Mouse (Mus musculus) kidney, postnatal 0 days (tissue): Measurements from ENCODE around the gene Nfic. TPM values are rescaled to one million over a fixed set of nuclear protein-coding genes. Genes with fewer than 3 reads are reported as not detected.
A peak's percentile ranks its signal among the peaks of the same experiment; 100 is the strongest.

ENCODE experiments used
- ATAC-seq: fragments of 200-750 bp; cut with Nextera tagmentation; replicated peaks from 2 replicates; pipeline ENCODE4 v1.8.0; 2017; ENCODE audit warnings: low read depth, moderate number of reproducible peaks, moderate TSS enrichment, moderate library complexity; ENCODE audit not compliant: low FRiP score
- DNase-seq: peaks from one replicate; pipeline ENCODE4 v3.0.0-alpha.2; 2016; ENCODE audit warnings: low spot score
- H3K27ac ChIP-seq: fragments of 300-500 bp; sonication (generic); 2 replicates; pipeline ENCODE4 v1.5.1; 2014; ENCODE audit warnings: mild to moderate bottlenecking
- H3K27me3 ChIP-seq: fragments of 300-500 bp; sonication (generic); 2 replicates; pipeline ENCODE4 v1.6.1; 2014; ENCODE audit warnings: low read length, mixed read lengths; ENCODE audit not compliant: insufficient read depth
- H3K36me3 ChIP-seq: fragments of 300-500 bp; sonication (generic); 2 replicates; pipeline ENCODE4 v1.6.1; 2014; ENCODE audit warnings: low read length, mixed read lengths; ENCODE audit not compliant: insufficient read depth
- H3K4me1 ChIP-seq: fragments of 300-500 bp; sonication (generic); replicated peaks from 2 replicates; pipeline ENCODE4 v1.6.1; 2014; ENCODE audit warnings: antibody characterized with exemption, low read length, mixed read lengths; ENCODE audit not compliant: insufficient read depth
- H3K4me2 ChIP-seq: fragments of 300-500 bp; sonication (generic); 2 replicates; pipeline ENCODE4 v1.6.1; 2014; ENCODE audit warnings: mild to moderate bottlenecking, low read length, moderate library complexity, mixed read lengths
- H3K4me3 ChIP-seq: fragments of 300-500 bp; sonication (generic); replicated peaks from 2 replicates; pipeline ENCODE4 v1.5.1; 2014; ENCODE audit warnings: low read depth, low read length
- H3K9ac ChIP-seq: fragments of 300-500 bp; sonication (generic); 2 replicates; pipeline ENCODE4 v1.6.1; 2014; ENCODE audit warnings: low read depth, low read length
- H3K9me3 ChIP-seq: fragments of 300-500 bp; sonication (generic); replicated peaks from 2 replicates; pipeline ENCODE4 v1.6.1; 2016; ENCODE audit warnings: low read length, inconsistent platforms, mixed read lengths
- CTCF ChIP-seq: IDR thresholded peaks from 2 replicates; pipeline ENCODE4 v1.5.1; 2016; ENCODE audit warnings: antibody characterized with exemption, low read depth, mild to moderate bottlenecking, moderate library complexity
- WGBS: fragments of 180-500 bp; shearing (Covaris S2); extraction: QIAGEN DNeasy Blood & Tissue Kit; methylation state at CpG from one replicate; pipeline ENCODE4 v1.1.7; 2014; 5-methylcytosine and 5-hydroxymethylcytosine counted together
- polyA plus RNA-seq: library from polyadenylated mRNA; unstranded; fragments of >200 nt; fragmentation: Nextera tagmentation; extraction: Ambion mirVana; gene quantifications from 2 replicates; pipeline ENCODE4 v1.2.1, GENCODE M21; 2015

Nfic gene
- polyA plus RNA-seq, 1 experiment from 2014 or later, result 62.3 TPM

DNA sequence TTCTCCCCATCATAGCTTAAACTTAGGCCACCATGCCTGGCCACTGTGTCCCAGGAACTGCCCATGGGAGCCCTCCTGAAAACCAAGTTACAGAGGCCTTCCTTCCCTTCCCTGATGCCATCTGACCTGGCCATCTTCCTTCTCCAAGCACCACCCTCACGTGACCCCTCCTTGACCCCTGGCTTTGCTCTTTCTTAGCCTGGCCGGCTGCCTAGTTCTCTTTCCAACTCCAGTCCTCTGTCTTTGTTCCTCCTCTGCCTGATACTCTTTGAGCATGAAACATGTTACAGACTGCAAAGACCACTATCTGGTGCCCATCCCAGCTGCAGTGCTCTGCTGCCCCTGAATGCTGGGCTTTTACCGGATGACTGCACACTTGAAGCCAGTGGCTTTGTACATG is 66.1 kb downstream of the Nfic start:
- Histone ChIP-seq H3K27me3 (no peaks in the 10 kb centered on the region), H3K9ac (0 out of 2 replicates have a peak overlapping the region, but pooled peaks have one; percentile 18), H3K4me1 (peaks cover 28% of the 10 kb centered on the region), H3K27ac (0 out of 2 replicates have a peak overlapping the region, but pooled peaks have one; percentile 6), H3K4me2 (no peak overlapping the region), H3K9me3 (no peaks in the 10 kb centered on the region), H3K36me3 (peaks cover 20% of the 10 kb centered on the region; the same call in 1 of the 2 replicates), H3K4me3 (no peak overlapping the region)
- WGBS, result 43% methylated on average over 3 of the region's 3 CpGs
- no peak for TF ChIP-seq CTCF
- no peak for ATAC-seq
- no peak for DNase-seq

GRCm38 (mm10) chr10:81388505-81389055 is 66.9 kb downstream of the Nfic start, which contains the start of gene Gm48552:
Gm48552 (plus strand) TSS chr10:81389005.
- ATAC-seq (no peak), DNase-seq (no peak)
- H3K36me3 ChIP-seq, result peaks cover 20% of the 10 kb centered on the region; the same call in 1 of the 2 replicates
- H3K9ac ChIP-seq, result 0 out of 2 replicates have a peak within 1 kb of the TSS, but pooled peaks have one; percentile 18
- H3K27me3 ChIP-seq, result no peaks in the 10 kb centered on the region
- WGBS, result 64% methylated on average over 5 of the region's 5 CpGs
- H3K4me3 ChIP-seq, result no peak within 1 kb of the TSS
- peaks cover 25% of the 10 kb centered on the region for H3K4me1 ChIP-seq
- no peaks in the 10 kb centered on the region for H3K9me3 ChIP-seq
- H3K27ac ChIP-seq, result 0 out of 2 replicates have a peak within 1 kb of the TSS, but pooled peaks have one; percentile 6
- H3K4me2 ChIP-seq, result no peak within 1 kb of the TSS
- no peak for TF ChIP-seq CTCF

DNA sequence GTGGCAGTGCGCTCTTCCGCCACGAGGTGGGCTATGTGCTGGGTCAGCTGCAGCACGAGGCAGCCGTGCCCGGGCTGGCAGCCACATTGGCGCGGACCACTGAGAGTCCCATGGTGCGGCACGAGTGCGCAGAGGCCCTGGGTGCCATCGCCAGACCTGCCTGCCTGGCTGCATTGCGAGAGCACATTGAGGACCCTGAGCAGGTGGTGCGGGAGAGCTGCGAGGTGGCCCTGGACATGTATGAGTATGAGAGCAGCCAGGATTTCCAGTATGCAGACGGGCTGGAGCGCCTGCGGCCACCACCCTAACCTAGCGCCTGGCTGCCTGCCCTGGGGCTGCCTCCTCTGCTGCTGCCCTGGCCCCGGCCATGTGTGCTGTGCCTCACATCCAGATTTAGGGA is 67.7 kb downstream of the Nfic start:
- H3K4me1 ChIP-seq, result peaks cover 19% of the 10 kb centered on the region; the same call in 1 of the 2 replicates
- TF ChIP-seq CTCF, result no peak
- H3K4me2 ChIP-seq, result no peak overlapping the region
- no peak overlapping the region for H3K27ac ChIP-seq
- H3K36me3 ChIP-seq, result peaks cover 20% of the 10 kb centered on the region; the same call in 1 of the 2 replicates
- DNase-seq, result no peak
- no peak for ATAC-seq
- no peaks in the 10 kb centered on the region for H3K27me3 ChIP-seq
- H3K9ac ChIP-seq, result no peak overlapping the region
- H3K9me3 ChIP-seq, result no peaks in the 10 kb centered on the region
- no peak overlapping the region for H3K4me3 ChIP-seq
- 96% methylated on average over 20 of the region's 20 CpGs for WGBS

DNA sequence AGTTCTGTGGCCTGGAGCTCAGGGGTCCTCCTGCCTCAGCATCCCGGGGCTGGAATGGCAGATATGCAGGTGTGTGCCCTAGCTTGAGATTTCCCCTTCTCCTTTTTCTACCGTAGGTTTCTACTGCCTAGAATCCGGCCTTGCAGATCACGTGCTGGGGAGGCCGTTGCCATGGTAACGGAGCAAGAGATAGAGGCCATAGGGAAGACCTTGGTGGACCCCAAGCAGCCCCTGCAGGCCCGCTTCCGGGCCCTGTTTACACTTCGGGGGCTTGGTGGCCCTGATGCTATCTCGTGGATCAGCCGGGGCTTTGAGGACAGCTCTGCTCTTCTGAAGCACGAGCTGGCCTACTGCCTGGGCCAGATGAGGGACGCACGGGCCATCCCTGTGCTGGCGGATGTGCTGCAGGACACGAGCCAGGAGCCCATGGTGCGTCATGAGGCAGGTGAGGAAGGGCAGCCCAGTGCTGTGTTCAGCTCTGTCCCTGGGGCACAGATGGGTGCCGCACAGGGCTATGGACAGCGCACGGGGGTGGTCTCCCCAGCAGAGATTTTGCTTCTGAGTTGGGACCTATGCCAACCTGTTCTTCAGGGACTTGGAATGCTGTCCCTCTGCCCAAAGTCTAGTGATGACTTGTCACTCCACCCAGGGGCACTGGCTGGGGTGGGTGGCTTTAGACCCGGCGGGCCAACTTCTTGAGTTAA is 69.7 kb downstream of the Nfic start:
- TF ChIP-seq CTCF, result no peak
- no peak overlapping the region for H3K4me3 ChIP-seq
- peaks cover 20% of the 10 kb centered on the region; the same call in 1 of the 2 replicates for H3K36me3 ChIP-seq
- H3K27ac ChIP-seq, result peak overlapping the region; percentile 90; the same call in 1 of the 2 replicates
- H3K27me3 ChIP-seq, result no peaks in the 10 kb centered on the region
- no peaks in the 10 kb centered on the region for H3K9me3 ChIP-seq
- DNase-seq, result no peak
- ATAC-seq, result no peak
- 76% methylated on average over 22 of the region's 22 CpGs for WGBS
- peaks cover 19% of the 10 kb centered on the region; the same call in 1 of the 2 replicates for H3K4me1 ChIP-seq
- peak overlapping the region; percentile 74; the same call in 1 of the 2 replicates for H3K9ac ChIP-seq
- peak overlapping the region; percentile 85 for H3K4me2 ChIP-seq

DNA sequence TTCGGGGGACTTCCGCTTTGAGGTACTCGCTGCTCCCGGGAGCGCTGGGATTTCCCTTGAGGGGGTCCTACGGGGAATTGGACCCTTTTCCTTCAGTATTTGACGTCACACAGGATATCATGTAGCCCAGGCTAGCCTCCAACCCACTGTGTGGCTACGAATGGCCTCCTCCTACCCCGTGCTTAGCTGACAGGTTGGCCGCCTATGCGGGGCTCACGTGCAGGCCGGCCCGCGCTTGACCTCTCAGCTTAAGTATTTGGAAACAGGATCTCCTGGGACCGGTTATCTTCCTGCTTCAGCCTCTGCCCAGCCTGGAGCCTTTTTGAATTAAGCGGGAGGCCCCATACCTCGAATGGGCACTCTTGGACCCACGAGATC is 70.8 kb downstream of the Nfic start:
- peaks cover 20% of the 10 kb centered on the region; the same call in 1 of the 2 replicates for H3K36me3 ChIP-seq
- TF ChIP-seq CTCF, result no peak
- no peak for DNase-seq
- H3K4me1 ChIP-seq, result peaks cover 17% of the 10 kb centered on the region; the same call in 1 of the 2 replicates
- H3K9ac ChIP-seq, result peak overlapping the region; percentile 74
- no peaks in the 10 kb centered on the region for H3K9me3 ChIP-seq
- ATAC-seq, result peak; percentile 18
- no peaks in the 10 kb centered on the region for H3K27me3 ChIP-seq
- H3K27ac ChIP-seq, result peak overlapping the region; percentile 90
- peak overlapping the region; percentile 85 for H3K4me2 ChIP-seq
- WGBS, result 0% methylated on average over 19 of the region's 19 CpGs
- peak overlapping the region; percentile 81 for H3K4me3 ChIP-seq

- no peaks in the 10 kb centered on the region for H3K9me3 ChIP-seq
- TF ChIP-seq CTCF, result 0 out of 2 replicates have a peak, but pooled peaks have one; percentile 20
- peaks cover 20% of the 10 kb centered on the region; the same call in 1 of the 2 replicates for H3K36me3 ChIP-seq
- 5% methylated on average over 50 of the region's 54 CpGs for WGBS
- H3K4me2 ChIP-seq, result peak within 1 kb of the TSS; percentile 85
- H3K4me3 ChIP-seq, result peak within 1 kb of the TSS; percentile 81
- H3K4me1 ChIP-seq, result peaks cover 12% of the 10 kb centered on the region; the same call in 1 of the 2 replicates
- H3K9ac ChIP-seq, result peak within 1 kb of the TSS; percentile 74
- ATAC-seq (peak; percentile 93), DNase-seq (peak; percentile 99)
- H3K27ac ChIP-seq, result peak within 1 kb of the TSS; percentile 90
- H3K27me3 ChIP-seq, result no peaks in the 10 kb centered on the region
Measured at GRCm38 (mm10) chr10:81383802-81384604, 71.4 kb downstream of the Nfic start, which contains the start of the genes Dohh and Gm48551. Dohh (plus strand) TSS chr10:81384428. Gm48551 (plus strand) TSS chr10:81384466.
